Mouse (Mus musculus) bone marrow, adult 2 months (tissue): ENCODE measurements at regions not wholly inside any gene's neighbourhood (a gene's known extent, or its start where the extent isn't known, plus 50 kb on each side); places are given as distances from the start of the nearest gene placed in this dataset.

Source experiments
- CTCF ChIP-seq: fragments of 200-500 bp; IDR thresholded peaks from 2 replicates; pipeline ENCODE4 v1.5.1; 2011; ENCODE audit warnings: low read length, control low read depth; ENCODE audit not compliant: control insufficient read depth, insufficient read depth
- POLR2A ChIP-seq: fragments of 200-500 bp; IDR thresholded peaks from 2 replicates; pipeline ENCODE4 v1.6.1; 2011; ENCODE audit warnings: low read depth, mild to moderate bottlenecking, control low read depth, low read length, borderline replicate concordance; ENCODE audit not compliant: control insufficient read depth

GRCm38 (mm10) chr16:9211485-9211884 lies 381.6 kb downstream of the 1810013L24Rik start:
- TF ChIP-seq POLR2A (no peak), CTCF (no peak)
